Mouse (Mus musculus) liver, postnatal 0 days (tissue): ENCODE measurements around the gene Scel.

ENCODE experiments used
- CTCF ChIP-seq: sonication (generic); IDR thresholded peaks from 2 replicates; pipeline ENCODE4 v1.5.1; 2016; ENCODE audit warnings: antibody characterized with exemption, low read depth
- EP300 ChIP-seq: IDR thresholded peaks from 2 replicates; pipeline ENCODE4 v1.6.1; 2016; ENCODE audit warnings: antibody characterized with exemption, low read depth, mild to moderate bottlenecking

DNA sequence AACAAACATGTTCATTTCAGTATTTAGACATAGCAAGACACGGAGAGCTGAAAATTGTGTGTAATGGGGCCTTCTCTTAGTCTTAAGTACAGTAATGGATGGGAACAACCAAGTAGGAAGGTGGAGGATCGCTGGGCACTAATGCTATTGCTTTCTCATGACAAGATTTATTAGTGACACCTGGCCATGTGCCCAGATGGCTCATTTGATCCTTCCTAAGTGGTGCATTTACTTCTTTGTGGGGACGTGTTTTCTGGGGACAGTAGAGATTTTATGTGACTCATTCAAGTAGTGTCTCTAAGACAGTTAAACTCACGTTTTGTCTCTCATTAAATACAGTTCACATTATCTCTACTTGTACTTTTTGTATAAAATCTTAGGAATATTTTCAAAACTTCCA lies 73.5 kb downstream of the Scel start:
- TF ChIP-seq CTCF (no peak), EP300 (no peak)
